Mouse (Mus musculus) CH12.LX (cell line): ENCODE results near the gene Prlr. TPM values are rescaled to one million over a fixed set of nuclear protein-coding genes. Genes with fewer than 3 reads are reported as not detected.

Experiments
- DNase-seq: peaks from one replicate; pipeline ENCODE4 v3.0.0-alpha.2; 2013; ENCODE audit errors: extremely low read depth
- H3K27ac ChIP-seq: 2 replicates; pipeline ENCODE4 v1.5.1; 2012; ENCODE audit warnings: low read depth, mild to moderate bottlenecking, control low read depth, moderate library complexity; ENCODE audit not compliant: insufficient read depth
- H3K27me3 ChIP-seq: replicated peaks from 2 replicates; pipeline ENCODE3; 2012; ENCODE audit warnings: inconsistent platforms
- H3K36me3 ChIP-seq, 2 experiments: replicated peaks in 1 of 2; 2 replicates each; pipeline versions ENCODE3 to v1.6.1; 2012; ENCODE audit warnings: inconsistent platforms in 1 of 2, low read length in 1 of 2, mild to moderate bottlenecking in 1 of 2, mixed read lengths in 1 of 2, moderate library complexity in 1 of 2; ENCODE audit not compliant: control insufficient read depth in 1 of 2, insufficient read depth in 1 of 2
- H3K4me1 ChIP-seq, 2 experiments: 2 replicates each; pipeline ENCODE4 v1.6.1; 2012; ENCODE audit warnings: inconsistent platforms in 1 of 2, moderate library complexity in 1 of 2; ENCODE audit not compliant: insufficient read depth in 2 of 2, control insufficient read depth in 1 of 2
- H3K4me2 ChIP-seq: 2 replicates; pipeline ENCODE4 v1.6.1; 2012; ENCODE audit warnings: low read depth, mild to moderate bottlenecking, control low read depth; ENCODE audit not compliant: poor library complexity, insufficient read depth, severe bottlenecking
- H3K4me3 ChIP-seq, 3 experiments: fragments of 150-350 bp in 1 of 3; sonication (generic) in 1 of 3; replicated peaks in 1 of 3; 2 replicates each; pipeline versions ENCODE3 to v1.5.1; 2011 to 2012; ENCODE audit warnings: low read depth in 2 of 3, low read length in 2 of 3, mild to moderate bottlenecking in 2 of 3, moderate library complexity in 2 of 3, control low read depth in 1 of 3, improper control_type of control experiment in 1 of 3, inconsistent platforms in 1 of 3, mixed read lengths in 1 of 3; ENCODE audit not compliant: poor library complexity in 1 of 3
- H3K79me2 ChIP-seq: replicated peaks from 2 replicates; pipeline ENCODE4 v1.6.1; 2012; ENCODE audit warnings: mild to moderate bottlenecking, moderate library complexity; ENCODE audit not compliant: control insufficient read depth, poor library complexity, insufficient read depth, severe bottlenecking; ENCODE audit errors: extremely low read depth
- H3K9ac ChIP-seq: 2 replicates; pipeline ENCODE4 v1.6.1; 2012; ENCODE audit warnings: low read depth, mild to moderate bottlenecking, control low read depth, moderate library complexity; ENCODE audit not compliant: insufficient read depth
- H3K9me3 ChIP-seq: replicated peaks from 2 replicates; pipeline ENCODE3; 2012; ENCODE audit warnings: low read length, inconsistent platforms, mixed read lengths
- CHD1 ChIP-seq: IDR thresholded peaks from 2 replicates; pipeline ENCODE4 v1.6.1; 2012; ENCODE audit warnings: low read depth, low read length, improper control_type of control experiment, inconsistent platforms
- CHD2 ChIP-seq: IDR thresholded peaks from 2 replicates; pipeline ENCODE4 v1.6.1; 2011; ENCODE audit warnings: low read length, improper control_type of control experiment
- E2F4 ChIP-seq: IDR thresholded peaks from 2 replicates; pipeline ENCODE4 v1.6.1; 2011; ENCODE audit warnings: low read depth, low read length, improper control_type of control experiment; ENCODE audit not compliant: insufficient replicate concordance
- EP300 ChIP-seq: IDR thresholded peaks from 2 replicates; pipeline ENCODE4 v1.6.1; 2011; ENCODE audit warnings: low read length, improper control_type of control experiment
- GABPA ChIP-seq: IDR thresholded peaks from 2 replicates; pipeline ENCODE4 v1.6.1; 2012; ENCODE audit warnings: low read depth, low read length, improper control_type of control experiment, inconsistent platforms; ENCODE audit not compliant: insufficient replicate concordance
- JUN ChIP-seq: IDR thresholded peaks from 2 replicates; pipeline ENCODE4 v1.6.1; 2011; ENCODE audit warnings: low read depth, mild to moderate bottlenecking, low read length, improper control_type of control experiment, moderate library complexity; ENCODE audit not compliant: insufficient read depth
- MAFK ChIP-seq: IDR thresholded peaks from 2 replicates; pipeline ENCODE4 v1.6.1; 2011; ENCODE audit warnings: low read length, improper control_type of control experiment; ENCODE audit not compliant: insufficient replicate concordance
- MAX ChIP-seq: IDR thresholded peaks from 2 replicates; pipeline ENCODE4 v1.6.1; 2011; ENCODE audit warnings: low read length, improper control_type of control experiment
- MEF2A ChIP-seq: IDR thresholded peaks from 2 replicates; pipeline ENCODE4 v1.6.1; 2014; ENCODE audit warnings: low read depth, mild to moderate bottlenecking, inconsistent platforms, low read length, improper control_type of control experiment, borderline replicate concordance
- NELFE ChIP-seq: IDR thresholded peaks from 2 replicates; pipeline ENCODE4 v1.6.1; 2011; ENCODE audit warnings: low read depth, low read length, improper control_type of control experiment
- POLR2A ChIP-seq: IDR thresholded peaks from 2 replicates; pipeline ENCODE4 v1.6.1; 2011; ENCODE audit warnings: low read depth, mild to moderate bottlenecking, improper control_type of control experiment, low read length
- POLR2AphosphoS2 ChIP-seq: IDR thresholded peaks from 2 replicates; pipeline ENCODE4 v1.6.1; 2011; ENCODE audit warnings: low read depth, low read length, improper control_type of control experiment
- SIN3A ChIP-seq: IDR thresholded peaks from 2 replicates; pipeline ENCODE4 v1.6.1; 2012; ENCODE audit warnings: low read length, improper control_type of control experiment, inconsistent platforms
- SMC3 ChIP-seq: IDR thresholded peaks from 2 replicates; pipeline ENCODE4 v1.6.1; 2011; ENCODE audit warnings: low read depth, low read length, improper control_type of control experiment
- USF1 ChIP-seq: IDR thresholded peaks from 2 replicates; pipeline ENCODE4 v1.6.1; 2014; ENCODE audit warnings: low read depth, mild to moderate bottlenecking, inconsistent platforms, low read length, improper control_type of control experiment
- ZKSCAN1 ChIP-seq: IDR thresholded peaks from 2 replicates; pipeline ENCODE4 v1.6.1; 2012; ENCODE audit warnings: low read depth, inconsistent platforms, low read length, improper control_type of control experiment, borderline replicate concordance
- ZNF384 ChIP-seq: IDR thresholded peaks from 2 replicates; pipeline ENCODE4 v1.6.1; 2012; ENCODE audit warnings: low read depth, low read length, improper control_type of control experiment, inconsistent platforms
- dilution Hi-C: fragments of 300-500 bp; cut with MboI; formaldehyde crosslinking; loops from 2 replicates; pipeline ENCODE4 v1.14.3; 2020; ENCODE audit warnings: low sequenced_read_pairs; ENCODE audit not compliant: extremely low pct_unique_long_range_greater_than_20kb, extremely low pct_ligation_motif_present
- in situ Hi-C: fragments of 300-500 bp; cut with MboI; formaldehyde crosslinking; loops from 3 replicates; pipeline ENCODE4 v1.14.3; 2019; ENCODE audit warnings: low sequenced_read_pairs, low pct_ligation_motif_present, low pct_unique_long_range_greater_than_20kb, mixed read lengths
- polyA plus RNA-seq: library from polyadenylated mRNA; unstranded; fragments of >175 nt; gene quantifications from 2 replicates; pipeline ENCODE4 v1.2.1, GENCODE M21; 2012; ENCODE audit warnings: low read depth; ENCODE audit not compliant: insufficient read length
- total RNA-seq, 2 experiments: library from RNA; depleted of rRNA; stranded (reverse); fragments of 300-350 nt in 1 of 2; fragments of >200 nt in 1 of 2; gene quantifications; 2 replicates each; pipeline ENCODE4 v1.2.3; 2012 to 2014

Gene Prlr
- total and polyA plus RNA-seq, 3 experiments, result not detected

GRCm38 (mm10) chr15:10276386-10276785 lies 99.3 kb downstream of the Prlr start:
- Histone ChIP-seq H3K4me3 (no peak overlapping the region), H3K4me1 (no peaks in the 10 kb centered on the region), H3K79me2 (no peaks in the 10 kb centered on the region), H3K36me3 (no peaks in the 10 kb centered on the region), H3K27ac (no peak overlapping the region), H3K4me2 (no peak overlapping the region), H3K9me3 (no peaks in the 10 kb centered on the region), H3K9ac (no peak overlapping the region), H3K27me3 (no peaks in the 10 kb centered on the region)
- dilution Hi-C loops, result no loop called here
- TF ChIP-seq JUN (no peak), E2F4 (no peak), GABPA (no peak), CHD1 (no peak)
- DNase-seq, result no peak
- in situ Hi-C loops, result no loop called here

- TF ChIP-seq ZKSCAN1 (no peak), ZNF384 (no peak), SMC3 (no peak), EP300 (no peak), MAX (no peak), JUN (no peak), MEF2A (no peak), SIN3A (no peak), POLR2AphosphoS2 (no peak), POLR2A (no peak), NELFE (no peak), CHD2 (no peak)
- TF ChIP-seq, all 38 proteins: peak for 0
- in situ Hi-C loops, result no loop called here
- no peak for DNase-seq
- Histone ChIP-seq H3K9me3 (no peaks in the 10 kb centered on the region), H3K4me1 (no peaks in the 10 kb centered on the region), H3K79me2 (no peaks in the 10 kb centered on the region), H3K9ac (no peak overlapping the region), H3K4me2 (no peak overlapping the region), H3K4me3 (no peak overlapping the region), H3K36me3 (no peaks in the 10 kb centered on the region), H3K27me3 (no peaks in the 10 kb centered on the region), H3K27ac (no peak overlapping the region)
- dilution Hi-C loops, result no loop called here
Observed at GRCm38 (mm10) chr15:10277461-10277860, 100.4 kb downstream of the Prlr start.

GRCm38 (mm10) chr15:10281546-10281945 lies 104.5 kb downstream of the Prlr start:
- no peak overlapping the region for H3K9ac ChIP-seq
- no peaks in the 10 kb centered on the region for H3K9me3 ChIP-seq
- no peak for TF ChIP-seq MAX
- no peak for TF ChIP-seq MAFK
- TF ChIP-seq USF1, result no peak
- H3K4me3 ChIP-seq, result no peak overlapping the region
- no peak for DNase-seq
- no peaks in the 10 kb centered on the region for H3K79me2 ChIP-seq
- dilution Hi-C loops, result no loop called here
- no peak overlapping the region for H3K4me2 ChIP-seq
- no peak overlapping the region for H3K27ac ChIP-seq
- no peaks in the 10 kb centered on the region for H3K4me1 ChIP-seq
- H3K36me3 ChIP-seq, result no peaks in the 10 kb centered on the region
- no peaks in the 10 kb centered on the region for H3K27me3 ChIP-seq
- in situ Hi-C loops, result no loop called here
